Mouse (Mus musculus) CH12.LX (cell line): ENCODE results near the gene Fam207a. TPM values are rescaled to one million over a fixed set of nuclear protein-coding genes. Genes with fewer than 3 reads are reported as not detected.
A peak's percentile ranks its signal among the peaks of the same experiment; 100 is the strongest.

Source experiments
- DNase-seq: peaks from one replicate; pipeline ENCODE4 v3.0.0-alpha.2; 2013; ENCODE audit errors: extremely low read depth
- H3K27ac ChIP-seq: 2 replicates; pipeline ENCODE4 v1.5.1; 2012; ENCODE audit warnings: low read depth, mild to moderate bottlenecking, control low read depth, moderate library complexity; ENCODE audit not compliant: insufficient read depth
- H3K27me3 ChIP-seq: replicated peaks from 2 replicates; pipeline ENCODE3; 2012; ENCODE audit warnings: inconsistent platforms
- H3K36me3 ChIP-seq, 2 experiments: replicated peaks in 1 of 2; 2 replicates each; pipeline versions ENCODE3 to v1.6.1; 2012; ENCODE audit warnings: inconsistent platforms in 1 of 2, low read length in 1 of 2, mild to moderate bottlenecking in 1 of 2, mixed read lengths in 1 of 2, moderate library complexity in 1 of 2; ENCODE audit not compliant: control insufficient read depth in 1 of 2, insufficient read depth in 1 of 2
- H3K4me1 ChIP-seq, 2 experiments: 2 replicates each; pipeline ENCODE4 v1.6.1; 2012; ENCODE audit warnings: inconsistent platforms in 1 of 2, moderate library complexity in 1 of 2; ENCODE audit not compliant: insufficient read depth in 2 of 2, control insufficient read depth in 1 of 2
- H3K4me2 ChIP-seq: 2 replicates; pipeline ENCODE4 v1.6.1; 2012; ENCODE audit warnings: low read depth, mild to moderate bottlenecking, control low read depth; ENCODE audit not compliant: poor library complexity, insufficient read depth, severe bottlenecking
- H3K4me3 ChIP-seq, 3 experiments: fragments of 150-350 bp in 1 of 3; sonication (generic) in 1 of 3; replicated peaks in 1 of 3; 2 replicates each; pipeline versions ENCODE3 to v1.5.1; 2011 to 2012; ENCODE audit warnings: low read depth in 2 of 3, low read length in 2 of 3, mild to moderate bottlenecking in 2 of 3, moderate library complexity in 2 of 3, control low read depth in 1 of 3, improper control_type of control experiment in 1 of 3, inconsistent platforms in 1 of 3, mixed read lengths in 1 of 3; ENCODE audit not compliant: poor library complexity in 1 of 3
- H3K79me2 ChIP-seq: replicated peaks from 2 replicates; pipeline ENCODE4 v1.6.1; 2012; ENCODE audit warnings: mild to moderate bottlenecking, moderate library complexity; ENCODE audit not compliant: control insufficient read depth, poor library complexity, insufficient read depth, severe bottlenecking; ENCODE audit errors: extremely low read depth
- H3K9ac ChIP-seq: 2 replicates; pipeline ENCODE4 v1.6.1; 2012; ENCODE audit warnings: low read depth, mild to moderate bottlenecking, control low read depth, moderate library complexity; ENCODE audit not compliant: insufficient read depth
- H3K9me3 ChIP-seq: replicated peaks from 2 replicates; pipeline ENCODE3; 2012; ENCODE audit warnings: low read length, inconsistent platforms, mixed read lengths
- BHLHE40 ChIP-seq: IDR thresholded peaks from 2 replicates; pipeline ENCODE4 v1.6.1; 2011; ENCODE audit warnings: mild to moderate bottlenecking, low read depth, low read length, improper control_type of control experiment
- CHD2 ChIP-seq: IDR thresholded peaks from 2 replicates; pipeline ENCODE4 v1.6.1; 2011; ENCODE audit warnings: low read length, improper control_type of control experiment
- EP300 ChIP-seq: IDR thresholded peaks from 2 replicates; pipeline ENCODE4 v1.6.1; 2011; ENCODE audit warnings: low read length, improper control_type of control experiment
- KAT2A ChIP-seq: IDR thresholded peaks from 2 replicates; pipeline ENCODE4 v1.6.1; 2012; ENCODE audit warnings: low read length, improper control_type of control experiment, inconsistent platforms; ENCODE audit not compliant: insufficient replicate concordance
- MYC ChIP-seq: IDR thresholded peaks from 2 replicates; pipeline ENCODE4 v1.6.1; 2011; ENCODE audit warnings: low read depth, mild to moderate bottlenecking, improper control_type of control experiment, low read length
- NELFE ChIP-seq: IDR thresholded peaks from 2 replicates; pipeline ENCODE4 v1.6.1; 2011; ENCODE audit warnings: low read depth, low read length, improper control_type of control experiment
- NRF1 ChIP-seq: IDR thresholded peaks from 2 replicates; pipeline ENCODE4 v1.6.1; 2014; ENCODE audit warnings: low read depth, mild to moderate bottlenecking, inconsistent platforms, low read length, improper control_type of control experiment, moderate library complexity
- PAX5 ChIP-seq: IDR thresholded peaks from 2 replicates; pipeline ENCODE4 v1.6.1; 2012; ENCODE audit warnings: low read length, inconsistent platforms, mixed read lengths
- POLR2AphosphoS2 ChIP-seq: IDR thresholded peaks from 2 replicates; pipeline ENCODE4 v1.6.1; 2011; ENCODE audit warnings: low read depth, low read length, improper control_type of control experiment
- RAD21 ChIP-seq: IDR thresholded peaks from 2 replicates; pipeline ENCODE4 v1.6.1; 2011; ENCODE audit warnings: low read depth, mild to moderate bottlenecking, low read length, improper control_type of control experiment, moderate library complexity
- RCOR1 ChIP-seq: conservative IDR thresholded peaks from 2 replicates; pipeline ENCODE4 v1.6.1; 2012; ENCODE audit warnings: low read depth, mild to moderate bottlenecking, inconsistent platforms, low read length, improper control_type of control experiment
- USF2 ChIP-seq: conservative IDR thresholded peaks from 2 replicates; pipeline ENCODE4 v1.6.1; 2011; ENCODE audit warnings: low read depth, low read length, improper control_type of control experiment
- ZMIZ1 ChIP-seq: IDR thresholded peaks from 2 replicates; pipeline ENCODE4 v1.6.1; 2012; ENCODE audit warnings: low read depth, mild to moderate bottlenecking, inconsistent platforms, low read length, improper control_type of control experiment
- dilution Hi-C: fragments of 300-500 bp; cut with MboI; formaldehyde crosslinking; loops from 2 replicates; pipeline ENCODE4 v1.14.3; 2020; ENCODE audit warnings: low sequenced_read_pairs; ENCODE audit not compliant: extremely low pct_unique_long_range_greater_than_20kb, extremely low pct_ligation_motif_present
- in situ Hi-C: fragments of 300-500 bp; cut with MboI; formaldehyde crosslinking; loops from 3 replicates; pipeline ENCODE4 v1.14.3; 2019; ENCODE audit warnings: low sequenced_read_pairs, low pct_ligation_motif_present, low pct_unique_long_range_greater_than_20kb, mixed read lengths
- polyA plus RNA-seq: library from polyadenylated mRNA; unstranded; fragments of >175 nt; gene quantifications from 2 replicates; pipeline ENCODE4 v1.2.1, GENCODE M21; 2012; ENCODE audit warnings: low read depth; ENCODE audit not compliant: insufficient read length
- total RNA-seq, 2 experiments: library from RNA; depleted of rRNA; stranded (reverse); fragments of 300-350 nt in 1 of 2; fragments of >200 nt in 1 of 2; gene quantifications; 2 replicates each; pipeline ENCODE4 v1.2.3; 2012 to 2014

The Fam207a gene
- total and polyA plus RNA-seq, 3 experiments: 43.1 to 65.4 (median 46.1) TPM

DNA sequence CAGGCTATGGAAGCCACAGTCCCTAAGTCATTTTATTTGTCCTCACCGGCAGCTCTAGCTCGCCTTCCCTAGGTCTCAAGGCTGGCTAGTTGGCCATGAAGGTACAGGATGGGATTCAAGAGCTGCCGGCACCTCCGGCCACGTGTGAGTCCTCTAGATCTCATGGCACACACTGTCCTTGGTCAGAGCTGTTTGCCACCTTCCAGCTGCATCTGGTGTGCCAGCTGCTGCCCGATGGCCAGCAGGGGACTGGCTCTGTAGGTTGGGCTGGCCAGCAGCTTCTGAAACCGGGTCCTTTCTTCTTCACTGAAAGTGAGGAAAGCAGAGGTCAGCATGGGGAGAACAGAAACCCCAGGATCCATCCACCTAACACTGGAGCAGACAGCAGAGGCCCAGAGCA lies 27.4 kb downstream of the Fam207a start:
- H3K79me2 ChIP-seq: no peaks in the 10 kb centered on the region
- no peak overlapping the region for H3K9ac ChIP-seq
- DNase-seq: no peak
- H3K4me3 ChIP-seq: no peak overlapping the region
- in situ Hi-C loops: loop anchor here (25.0 kb wide), 1 partner anchor 351 kb away; no protein-coding TSS in a partner anchor
- no peak for TF ChIP-seq USF2
- TF ChIP-seq EP300: no peak
- no peak for TF ChIP-seq RAD21
- TF ChIP-seq NELFE: no peak
- no peak for TF ChIP-seq CHD2
- TF ChIP-seq KAT2A: no peak
- no peak for TF ChIP-seq MYC
- no peak for TF ChIP-seq PAX5
- no peak for TF ChIP-seq RCOR1
- no peak for TF ChIP-seq ZMIZ1
- TF ChIP-seq BHLHE40: no peak
- no peak for TF ChIP-seq NRF1
- TF ChIP-seq, all 38 proteins: peak for 0
- H3K4me1 ChIP-seq: no peaks in the 10 kb centered on the region
- no peak overlapping the region for H3K4me2 ChIP-seq
- peaks cover 6% of the 10 kb centered on the region for H3K9me3 ChIP-seq
- H3K27me3 ChIP-seq: no peaks in the 10 kb centered on the region
- dilution Hi-C loops: no loop called here
- peaks cover 55 to 78% of the 10 kb centered on the region in 2 experiments for H3K36me3 ChIP-seq
- H3K27ac ChIP-seq: no peak overlapping the region

DNA sequence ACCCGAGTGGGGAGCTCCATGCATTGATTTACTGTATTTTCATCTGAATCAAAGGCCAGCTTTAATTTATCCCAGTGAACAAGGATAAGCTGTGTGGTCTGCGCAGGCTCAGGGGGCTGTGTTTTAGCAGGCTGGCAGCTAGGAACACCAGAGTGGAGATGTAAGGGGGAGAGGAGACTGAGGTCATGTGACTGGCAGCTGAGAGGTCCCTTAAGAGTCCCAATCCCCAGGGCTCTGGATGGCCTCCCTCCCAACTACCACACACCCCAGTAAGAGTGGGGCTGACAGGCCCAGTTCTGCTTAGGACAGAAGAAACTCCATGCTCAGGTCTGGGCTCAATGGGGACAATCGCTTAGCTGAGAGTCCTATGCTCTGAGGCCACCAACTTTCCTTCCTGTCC lies 29.8 kb downstream of the Fam207a start:
- dilution Hi-C loops: no loop called here
- TF ChIP-seq PAX5 (no peak), POLR2AphosphoS2 (0 out of 2 replicates have a peak, but pooled peaks have one; percentile 33), USF2 (no peak), BHLHE40 (0 out of 2 replicates have a peak, but pooled peaks have one; percentile 8)
- DNase-seq: no peak
- H3K27ac ChIP-seq: no peak overlapping the region
- no peaks in the 10 kb centered on the region for H3K79me2 ChIP-seq
- peaks cover 3% of the 10 kb centered on the region for H3K9me3 ChIP-seq
- no peak overlapping the region for H3K9ac ChIP-seq
- in situ Hi-C loops: loop anchor here (25.0 kb wide), 1 partner anchor 348 kb away; no protein-coding TSS in a partner anchor
- H3K4me2 ChIP-seq: no peak overlapping the region
- no peak overlapping the region for H3K4me3 ChIP-seq
- H3K27me3 ChIP-seq: no peaks in the 10 kb centered on the region
- H3K36me3 ChIP-seq: peaks cover 41 to 60% of the 10 kb centered on the region in 2 experiments
- peaks cover 0 to 17% of the 10 kb centered on the region in 2 experiments; a peak in 2 of 4 replicates for H3K4me1 ChIP-seq
